Mouse (Mus musculus): Measurements from ENCODE around the gene Zfp821. TPM values are rescaled to one million over a fixed set of nuclear protein-coding genes. Genes with fewer than 3 reads are reported as not detected.

The Zfp821 gene
- total and polyA plus RNA-seq, 2 experiments from 2014 or later = 12.2 to 14.8 TPM

DNA sequence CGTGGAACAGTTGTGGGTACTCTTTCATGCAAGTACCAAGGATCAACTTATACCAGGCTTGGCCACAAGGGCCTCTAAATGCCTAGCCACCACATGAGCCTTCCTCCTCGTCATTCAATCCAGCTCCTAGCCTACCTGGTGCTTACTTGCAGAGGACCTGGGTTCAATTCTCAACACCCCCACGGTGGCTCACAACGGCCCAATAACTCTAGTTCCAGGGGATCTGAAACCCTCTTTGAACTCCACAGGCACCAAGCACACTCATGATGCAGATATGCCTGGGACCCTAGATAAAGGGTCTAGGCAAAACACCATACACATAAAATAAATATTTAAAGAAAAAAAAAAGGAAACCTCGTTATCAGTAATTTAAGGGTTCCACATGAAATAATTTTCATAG, 13.6 kb upstream of the Zfp821 start:
- DNase-seq (ENCODE audit: low spot score) (no peak), ATAC-seq (ENCODE audit: insufficient read depth, low read depth) (no peak)
- Histone ChIP-seq H3K27me3 (ENCODE audit: control insufficient read depth, insufficient read depth, low read length) (no peaks in the 10 kb centered on the region), H3K9ac (replicated peaks; ENCODE audit: low read depth, low read length) (peak overlapping the region; percentile 92; the same call in 1 of the 2 replicates), H3K27ac (ENCODE audit: low read depth) (no peak overlapping the region), H3K36me3 (replicated peaks; ENCODE audit: control insufficient read depth, insufficient read depth, low read length) (no peaks in the 10 kb centered on the region), H3K9me3 (replicated peaks; ENCODE audit: control insufficient read depth, low read length) (no peaks in the 10 kb centered on the region), H3K4me3 (ENCODE audit: low read depth, low read length) (peak overlapping the region; percentile 95), H3K4me2 (ENCODE audit: low read depth, low read length) (peak overlapping the region; percentile 83), H3K4me1 (ENCODE audit: control insufficient read depth, insufficient read depth) (peaks cover 25% of the 10 kb centered on the region)
- no peak for TF ChIP-seq EP300 (IDR thresholded peaks at IDR 0.05; ENCODE audit: low read depth)
- no peak for TF ChIP-seq CTCF (IDR thresholded peaks at IDR 0.05; ENCODE audit: low read depth)
- 39% methylated on average over 5 of the region's 5 CpGs for WGBS

DNA sequence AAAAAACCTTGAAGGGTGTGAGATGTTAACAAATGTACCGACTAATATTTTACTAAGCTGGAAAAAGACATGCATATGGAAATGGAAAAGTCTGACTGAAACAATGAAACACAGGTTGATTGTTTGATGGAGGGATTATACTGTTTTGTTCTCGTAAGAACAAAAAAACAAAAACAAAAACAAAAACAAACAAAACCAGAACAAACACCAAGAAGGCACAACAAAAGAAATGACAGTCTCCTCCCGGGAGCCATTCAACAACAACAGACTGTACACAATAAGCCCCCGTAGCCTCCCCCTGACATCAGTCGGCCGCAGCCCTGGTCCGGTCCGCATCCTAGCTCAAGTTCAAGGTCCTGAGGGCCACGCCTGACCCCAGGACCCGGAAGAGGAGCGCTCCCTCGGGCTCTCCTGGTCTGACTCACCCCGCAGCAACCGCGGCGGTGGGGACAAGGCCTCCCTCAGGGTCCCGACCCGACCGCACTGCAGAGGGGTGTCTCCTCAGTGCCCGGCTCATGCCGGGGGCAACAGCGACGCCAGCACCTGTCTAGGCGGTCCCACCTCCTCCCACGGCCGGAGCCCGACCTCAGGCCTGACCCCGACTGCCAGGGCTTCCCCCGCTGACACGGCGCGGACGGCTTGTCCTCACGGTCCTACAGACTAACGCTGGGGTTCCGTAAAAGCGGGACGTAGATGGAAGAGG, 12.8 kb upstream of the Zfp821 start:
- DNase-seq (ENCODE audit: low spot score) = no peak
- Histone ChIP-seq H3K9me3 (replicated peaks; ENCODE audit: control insufficient read depth, low read length) (no peaks in the 10 kb centered on the region), H3K27ac (ENCODE audit: low read depth) (peak overlapping the region; percentile 83), H3K4me1 (ENCODE audit: control insufficient read depth, insufficient read depth) (peaks cover 23% of the 10 kb centered on the region), H3K27me3 (ENCODE audit: control insufficient read depth, insufficient read depth, low read length) (no peaks in the 10 kb centered on the region), H3K36me3 (replicated peaks; ENCODE audit: control insufficient read depth, insufficient read depth, low read length) (no peaks in the 10 kb centered on the region), H3K9ac (replicated peaks; ENCODE audit: low read depth, low read length) (peak overlapping the region; percentile 92), H3K4me2 (ENCODE audit: low read depth, low read length) (peak overlapping the region; percentile 83), H3K4me3 (ENCODE audit: low read depth, low read length) (peak overlapping the region; percentile 95)
- under 1% methylated on average over 38 of the region's 38 CpGs for WGBS
- TF ChIP-seq EP300 (IDR thresholded peaks at IDR 0.05; ENCODE audit: low read depth) (no peak), CTCF (IDR thresholded peaks at IDR 0.05; ENCODE audit: low read depth) (no peak)
- ATAC-seq (ENCODE audit: insufficient read depth, low read depth) = peak; percentile 59

DNA sequence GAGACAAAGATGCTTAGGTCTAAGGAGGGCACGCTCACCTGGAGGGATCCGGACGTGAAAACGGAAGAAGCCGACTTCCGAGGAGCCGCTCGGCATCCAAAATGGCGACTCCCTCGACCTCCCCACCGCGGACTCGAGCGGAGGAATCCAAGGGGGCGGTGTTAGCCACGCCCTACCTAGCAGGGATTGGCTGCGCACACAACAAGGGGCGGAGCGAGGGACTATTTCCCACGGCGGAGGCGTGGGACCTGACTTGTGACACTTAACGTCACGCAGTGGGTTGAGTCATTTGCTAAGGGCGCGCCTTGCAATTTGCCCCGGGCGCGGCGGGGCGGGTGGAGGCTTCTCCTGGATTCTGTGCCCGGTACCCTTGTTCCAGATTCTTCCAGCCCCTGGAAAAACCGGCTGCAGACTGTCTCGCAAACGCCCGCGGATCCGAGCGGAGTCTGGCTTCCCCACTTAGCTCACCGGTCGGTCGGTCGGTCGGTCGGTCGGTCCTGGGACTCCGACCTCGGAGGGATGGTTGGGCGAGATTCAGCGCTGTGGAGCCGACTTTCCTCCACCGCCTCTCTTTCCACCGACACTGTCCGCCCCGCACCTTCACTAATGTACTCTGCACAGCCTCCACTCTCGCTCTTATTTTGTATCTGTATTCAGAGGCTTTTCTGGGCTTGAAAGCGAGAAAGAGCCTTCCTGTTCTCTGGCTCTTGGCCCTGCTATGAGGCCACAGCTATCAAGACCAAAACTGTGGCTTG, 12.0 kb upstream of the Zfp821 start, which contains the start of gene Ist1:
Gene Ist1 (minus strand): TSS at position 115 of the 755 bp plus-strand sequence.
- H3K27me3 ChIP-seq (ENCODE audit: control insufficient read depth, insufficient read depth, low read length) = no peaks in the 10 kb centered on the region
- TF ChIP-seq EP300 (IDR thresholded peaks at IDR 0.05; ENCODE audit: low read depth) (peak; percentile 87; the same call in 1 of the 2 replicates), CTCF (IDR thresholded peaks at IDR 0.05; ENCODE audit: low read depth) (no peak)
- DNase-seq (ENCODE audit: low spot score) (peak; percentile 96), ATAC-seq (ENCODE audit: insufficient read depth, low read depth) (peak; percentile 99)
- H3K9me3 ChIP-seq (replicated peaks; ENCODE audit: control insufficient read depth, low read length) = no peaks in the 10 kb centered on the region
- H3K4me3 ChIP-seq (ENCODE audit: low read depth, low read length) = peak within 1 kb of the TSS; percentile 95
- H3K4me1 ChIP-seq (ENCODE audit: control insufficient read depth, insufficient read depth) = peaks cover 23% of the 10 kb centered on the region
- H3K4me2 ChIP-seq (ENCODE audit: low read depth, low read length) = peak within 1 kb of the TSS; percentile 87
- 0% methylated on average over 52 of the region's 57 CpGs for WGBS
- H3K9ac ChIP-seq (replicated peaks; ENCODE audit: low read depth, low read length) = peak within 1 kb of the TSS; percentile 92
- no peaks in the 10 kb centered on the region for H3K36me3 ChIP-seq (replicated peaks; ENCODE audit: control insufficient read depth, insufficient read depth, low read length)
- peak within 1 kb of the TSS; percentile 83 for H3K27ac ChIP-seq (ENCODE audit: low read depth)

DNA sequence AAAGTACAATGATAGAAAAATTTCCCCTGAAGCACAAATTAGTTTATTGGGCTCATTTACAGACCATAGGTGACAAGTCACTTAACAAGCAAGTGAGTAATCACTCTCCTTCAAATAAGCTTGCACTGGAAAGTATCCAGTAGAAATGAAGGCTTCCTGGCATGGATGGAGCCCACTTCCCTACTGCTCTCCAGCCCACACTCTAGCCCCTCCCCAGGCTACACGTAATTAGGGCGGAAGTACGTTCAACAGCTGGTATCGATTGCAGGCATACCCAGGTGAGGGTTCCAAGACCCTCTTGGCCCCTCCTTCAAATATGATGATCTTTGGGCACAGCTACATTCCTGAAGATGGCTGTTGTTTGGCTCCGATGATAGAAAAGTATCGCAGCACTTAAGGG, 11.2 kb upstream of the Zfp821 start:
- 66% methylated on average over 6 of the region's 6 CpGs for WGBS
- no peak overlapping the region for H3K9ac ChIP-seq (replicated peaks; ENCODE audit: low read depth, low read length)
- no peak overlapping the region for H3K4me3 ChIP-seq (ENCODE audit: low read depth, low read length)

DNA sequence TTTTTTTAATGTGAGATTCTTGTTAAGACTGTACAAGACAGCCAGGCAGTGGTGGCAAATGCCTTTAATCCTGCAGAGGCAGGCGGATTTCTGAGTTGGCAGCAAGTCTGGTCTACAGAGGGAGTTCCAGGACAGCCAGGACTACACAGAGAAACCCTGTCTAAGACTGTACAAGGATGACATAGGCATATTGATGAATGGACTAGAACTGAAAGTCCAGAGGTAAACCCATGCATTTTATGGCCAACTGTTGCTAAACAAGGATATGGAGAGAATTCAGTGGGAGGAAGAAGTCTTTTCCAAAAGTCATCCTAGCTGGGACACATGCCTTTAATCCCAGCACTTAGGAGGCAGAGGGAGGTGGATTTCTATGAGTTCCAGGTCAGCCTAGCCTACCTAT, 7.6 kb upstream of the Zfp821 start:
- WGBS = 68% methylated on average over 1 of the region's 1 CpGs
- TF ChIP-seq EP300 (IDR thresholded peaks at IDR 0.05; ENCODE audit: low read depth) = no peak
- TF ChIP-seq CTCF (IDR thresholded peaks at IDR 0.05; ENCODE audit: low read depth) = no peak
- H3K9ac ChIP-seq (replicated peaks; ENCODE audit: low read depth, low read length) = no peak overlapping the region
- no peaks in the 10 kb centered on the region for H3K36me3 ChIP-seq (replicated peaks; ENCODE audit: control insufficient read depth, insufficient read depth, low read length)
- no peaks in the 10 kb centered on the region for H3K27me3 ChIP-seq (ENCODE audit: control insufficient read depth, insufficient read depth, low read length)
- H3K4me1 ChIP-seq (ENCODE audit: control insufficient read depth, insufficient read depth) = peaks cover 8% of the 10 kb centered on the region; the same call in 1 of the 2 replicates
- DNase-seq (ENCODE audit: low spot score) (no peak), ATAC-seq (ENCODE audit: insufficient read depth, low read depth) (no peak)
- H3K4me3 ChIP-seq (ENCODE audit: low read depth, low read length) = no peak overlapping the region
- H3K27ac ChIP-seq (ENCODE audit: low read depth) = no peak overlapping the region
- no peak overlapping the region for H3K4me2 ChIP-seq (ENCODE audit: low read depth, low read length)
- no peaks in the 10 kb centered on the region for H3K9me3 ChIP-seq (replicated peaks; ENCODE audit: control insufficient read depth, low read length)

More for the DNA sequence above, 11.2 kb upstream of the Zfp821 start:
- TF ChIP-seq EP300 (IDR thresholded peaks at IDR 0.05; ENCODE audit: low read depth) (no peak), CTCF (IDR thresholded peaks at IDR 0.05; ENCODE audit: low read depth) (no peak)
- Histone ChIP-seq H3K27ac (ENCODE audit: low read depth) (no peak overlapping the region), H3K4me2 (ENCODE audit: low read depth, low read length) (peak overlapping the region; percentile 87), H3K36me3 (replicated peaks; ENCODE audit: control insufficient read depth, insufficient read depth, low read length) (no peaks in the 10 kb centered on the region), H3K4me1 (ENCODE audit: control insufficient read depth, insufficient read depth) (peaks cover 23% of the 10 kb centered on the region), H3K27me3 (ENCODE audit: control insufficient read depth, insufficient read depth, low read length) (no peaks in the 10 kb centered on the region), H3K9me3 (replicated peaks; ENCODE audit: control insufficient read depth, low read length) (no peaks in the 10 kb centered on the region)
- DNase-seq (ENCODE audit: low spot score) = no peak
- ATAC-seq (ENCODE audit: insufficient read depth, low read depth) = no peak

Data from heart, postnatal 0 days (tissue).